Mouse (Mus musculus): ENCODE data around the gene B230217C12Rik. TPM values are rescaled to one million over a fixed set of nuclear protein-coding genes. Genes with fewer than 3 reads are reported as not detected.

Gene B230217C12Rik
- 1.1 and 1.3 TPM in 2 replicates for polyA plus RNA-seq (2016; fragmentation: Nextera tagmentation; extraction: Ambion mirVana)

GRCm38 (mm10) chr11:97840539-97840954, at the start of gene B230217C12Rik:
TSS of gene B230217C12Rik (plus strand) at chr11:97840780.
- no peaks in the 10 kb centered on the region for H3K9me3 ChIP-seq (replicated peaks)
- WGBS (ENCODE audit: insufficient replicate concordance), result 6% methylated on average over 6 of the region's 6 CpGs
- 0 out of 2 replicates have a peak, but pooled peaks have one; percentile 14 for ATAC-seq
- no peaks in the 10 kb centered on the region for H3K27me3 ChIP-seq (replicated peaks)
- H3K27ac ChIP-seq, result peak within 1 kb of the TSS; percentile 61
- peak within 1 kb of the TSS; percentile 52 for H3K9ac ChIP-seq
- H3K36me3 ChIP-seq, result peaks cover 23% of the 10 kb centered on the region
- H3K4me1 ChIP-seq, result peaks cover 59% of the 10 kb centered on the region
- peak within 1 kb of the TSS; percentile 74 for H3K4me2 ChIP-seq
- H3K4me3 ChIP-seq, result peak within 1 kb of the TSS; percentile 54

- 3% methylated on average over 2 of the region's 2 CpGs for WGBS (ENCODE audit: insufficient replicate concordance)
Measured at GRCm38 (mm10) chr11:97793165-97793564, 47.4 kb upstream of the B230217C12Rik start.

GRCm38 (mm10) chr11:97796910-97797309, 43.7 kb upstream of the B230217C12Rik start:
- Histone ChIP-seq H3K27ac (no peak overlapping the region), H3K27me3 (replicated peaks) (no peaks in the 10 kb centered on the region), H3K9me3 (replicated peaks) (no peaks in the 10 kb centered on the region), H3K4me1 (peaks cover 52% of the 10 kb centered on the region), H3K9ac (no peak overlapping the region), H3K4me3 (no peak overlapping the region), H3K4me2 (no peak overlapping the region; the same call in 1 of the 2 replicates), H3K36me3 (no peaks in the 10 kb centered on the region)
- no peak for ATAC-seq
- WGBS (ENCODE audit: insufficient replicate concordance), result 3% methylated on average over 6 of the region's 6 CpGs

More at GRCm38 (mm10) chr11:97793165-97793564, 47.4 kb upstream of the B230217C12Rik start:
- H3K4me1 ChIP-seq, result peaks cover 16% of the 10 kb centered on the region
- no peak overlapping the region for H3K4me3 ChIP-seq
- ATAC-seq, result no peak
- H3K27me3 ChIP-seq (replicated peaks), result no peaks in the 10 kb centered on the region
- H3K36me3 ChIP-seq, result no peaks in the 10 kb centered on the region
- H3K9me3 ChIP-seq (replicated peaks), result no peaks in the 10 kb centered on the region
- no peak overlapping the region for H3K27ac ChIP-seq
- H3K4me2 ChIP-seq, result no peak overlapping the region
- no peak overlapping the region for H3K9ac ChIP-seq

- H3K9me3 ChIP-seq (replicated peaks), result no peaks in the 10 kb centered on the region
- peak overlapping the region; percentile 98 for H3K4me2 ChIP-seq
- no peak for ATAC-seq
- H3K4me1 ChIP-seq, result peaks cover 58% of the 10 kb centered on the region
- H3K9ac ChIP-seq, result no peak overlapping the region
- H3K36me3 ChIP-seq, result no peaks in the 10 kb centered on the region
- H3K27me3 ChIP-seq (replicated peaks), result no peaks in the 10 kb centered on the region
- WGBS (ENCODE audit: insufficient replicate concordance), result 46% methylated on average over 15 of the region's 15 CpGs
- H3K27ac ChIP-seq, result no peak overlapping the region
- no peak overlapping the region for H3K4me3 ChIP-seq
Measured at GRCm38 (mm10) chr11:97797369-97798082, 43.1 kb upstream of the B230217C12Rik start.

- Histone ChIP-seq H3K9me3 (replicated peaks) (no peaks in the 10 kb centered on the region), H3K4me3 (peak overlapping the region; percentile 29; the same call in 1 of the 2 replicates), H3K27ac (no peak overlapping the region), H3K9ac (no peak overlapping the region), H3K36me3 (no peaks in the 10 kb centered on the region), H3K27me3 (replicated peaks) (no peaks in the 10 kb centered on the region), H3K4me2 (peak overlapping the region; percentile 98), H3K4me1 (peaks cover 62% of the 10 kb centered on the region)
- WGBS (ENCODE audit: insufficient replicate concordance), result 38% methylated on average over 8 of the region's 8 CpGs
- no peak for ATAC-seq
Measured at GRCm38 (mm10) chr11:97798083-97798435, 42.5 kb upstream of the B230217C12Rik start.

GRCm38 (mm10) chr11:97798782-97799145, 41.8 kb upstream of the B230217C12Rik start, which contains the start of gene Lasp1:
TSS of gene Lasp1 (plus strand) at chr11:97799000.
- Histone ChIP-seq H3K4me1 (peaks cover 65% of the 10 kb centered on the region), H3K4me2 (peak within 1 kb of the TSS; percentile 98), H3K27me3 (replicated peaks) (no peaks in the 10 kb centered on the region), H3K27ac (peak within 1 kb of the TSS; percentile 85), H3K4me3 (peak within 1 kb of the TSS; percentile 69), H3K36me3 (no peaks in the 10 kb centered on the region), H3K9me3 (replicated peaks) (no peaks in the 10 kb centered on the region), H3K9ac (peak within 1 kb of the TSS; percentile 77)
- peak; percentile 36 for ATAC-seq
- WGBS (ENCODE audit: insufficient replicate concordance), result under 1% methylated on average over 11 of the region's 11 CpGs

GRCm38 (mm10) chr11:97799146-97799993, 41.2 kb upstream of the B230217C12Rik start:
- H3K9ac ChIP-seq, result peak overlapping the region; percentile 77
- peaks cover 71% of the 10 kb centered on the region for H3K4me1 ChIP-seq
- peak overlapping the region; percentile 85 for H3K27ac ChIP-seq
- H3K36me3 ChIP-seq, result no peaks in the 10 kb centered on the region
- WGBS (ENCODE audit: insufficient replicate concordance), result under 1% methylated on average over 69 of the region's 71 CpGs
- peak overlapping the region; percentile 98 for H3K4me2 ChIP-seq
- no peaks in the 10 kb centered on the region for H3K9me3 ChIP-seq (replicated peaks)
- H3K4me3 ChIP-seq, result peak overlapping the region; percentile 69
- no peaks in the 10 kb centered on the region for H3K27me3 ChIP-seq (replicated peaks)
- ATAC-seq, result peak; percentile 76

GRCm38 (mm10) chr11:97799994-97800690, 40.4 kb upstream of the B230217C12Rik start:
- Histone ChIP-seq H3K4me1 (peaks cover 78% of the 10 kb centered on the region), H3K9ac (peak overlapping the region; percentile 77), H3K4me3 (peak overlapping the region; percentile 69), H3K27ac (peak overlapping the region; percentile 85), H3K4me2 (peak overlapping the region; percentile 98), H3K27me3 (replicated peaks) (no peaks in the 10 kb centered on the region), H3K36me3 (no peaks in the 10 kb centered on the region), H3K9me3 (replicated peaks) (no peaks in the 10 kb centered on the region)
- WGBS (ENCODE audit: insufficient replicate concordance), result under 1% methylated on average over 39 of the region's 43 CpGs
- peak; percentile 62 for ATAC-seq

- Histone ChIP-seq H3K36me3 (no peaks in the 10 kb centered on the region), H3K9ac (peak overlapping the region; percentile 77), H3K27ac (peak overlapping the region; percentile 85), H3K4me3 (peak overlapping the region; percentile 69), H3K4me2 (peak overlapping the region; percentile 98), H3K4me1 (peaks cover 86% of the 10 kb centered on the region), H3K27me3 (replicated peaks) (no peaks in the 10 kb centered on the region), H3K9me3 (replicated peaks) (no peaks in the 10 kb centered on the region)
- no peak for ATAC-seq
- WGBS (ENCODE audit: insufficient replicate concordance), result 9% methylated on average over 17 of the region's 17 CpGs
Measured at GRCm38 (mm10) chr11:97800691-97801408, 39.7 kb upstream of the B230217C12Rik start.

- peak overlapping the region; percentile 10; the same call in 1 of the 2 replicates for H3K27ac ChIP-seq
- H3K9ac ChIP-seq, result peak overlapping the region; percentile 77
- peak overlapping the region; percentile 69 for H3K4me3 ChIP-seq
- no peaks in the 10 kb centered on the region for H3K9me3 ChIP-seq (replicated peaks)
- peak overlapping the region; percentile 98 for H3K4me2 ChIP-seq
- peaks cover 90% of the 10 kb centered on the region for H3K4me1 ChIP-seq
- ATAC-seq, result no peak
- 24% methylated on average over 8 of the region's 8 CpGs for WGBS (ENCODE audit: insufficient replicate concordance)
- H3K36me3 ChIP-seq, result peaks cover under 1% of the 10 kb centered on the region; the same call in 1 of the 2 replicates
- H3K27me3 ChIP-seq (replicated peaks), result no peaks in the 10 kb centered on the region
Measured at GRCm38 (mm10) chr11:97801409-97802193, 39.0 kb upstream of the B230217C12Rik start.

Measured in liver, embryonic 12.5 days (tissue).